Mouse (Mus musculus): ENCODE measurements around the gene Slc9a3r1. TPM values are rescaled to one million over a fixed set of nuclear protein-coding genes. Genes with fewer than 3 reads are reported as not detected.

The Slc9a3r1 gene
- polyA plus RNA-seq, 1 experiment from 2014 or later = 56.9 TPM

GRCm38 (mm10) chr11:115138597-115139262 is 24.4 kb upstream of the Slc9a3r1 start:
- Histone ChIP-seq H3K4me3 (ENCODE audit: low read depth, low read length) (no peak overlapping the region), H3K27ac (ENCODE audit: low read length) (no peak overlapping the region), H3K36me3 (ENCODE audit: insufficient read depth, low read length) (no peaks in the 10 kb centered on the region), H3K9ac (replicated peaks; ENCODE audit: low read depth) (no peak overlapping the region), H3K9me3 (ENCODE audit: low read length) (no peaks in the 10 kb centered on the region), H3K27me3 (replicated peaks; ENCODE audit: insufficient read depth, low read length) (no peaks in the 10 kb centered on the region), H3K4me2 (replicated peaks; ENCODE audit: low read depth, low read length) (no peak overlapping the region), H3K4me1 (ENCODE audit: insufficient read depth, low read depth, low read length) (no peaks in the 10 kb centered on the region)
- peak; percentile 52 for DNase-seq (ENCODE audit: low spot score)
- TF ChIP-seq CTCF (IDR thresholded peaks at IDR 0.05) (no peak), EP300 (IDR thresholded peaks at IDR 0.05) (0 out of 2 replicates have a peak, but pooled peaks have one; percentile 8)
- peak; percentile 57 for ATAC-seq
- WGBS = 67% methylated on average over 5 of the region's 5 CpGs

GRCm38 (mm10) chr11:115141970-115142369 is 21.2 kb upstream of the Slc9a3r1 start:
- H3K36me3 ChIP-seq (ENCODE audit: insufficient read depth, low read length) = no peaks in the 10 kb centered on the region
- no peaks in the 10 kb centered on the region for H3K9me3 ChIP-seq (ENCODE audit: low read length)
- no peaks in the 10 kb centered on the region for H3K27me3 ChIP-seq (replicated peaks; ENCODE audit: insufficient read depth, low read length)
- ATAC-seq = no peak
- H3K4me3 ChIP-seq (ENCODE audit: low read depth, low read length) = no peak overlapping the region
- no peak overlapping the region for H3K9ac ChIP-seq (replicated peaks; ENCODE audit: low read depth)
- H3K27ac ChIP-seq (ENCODE audit: low read length) = no peak overlapping the region
- H3K4me2 ChIP-seq (replicated peaks; ENCODE audit: low read depth, low read length) = no peak overlapping the region
- no peak for DNase-seq (ENCODE audit: low spot score)
- no peaks in the 10 kb centered on the region for H3K4me1 ChIP-seq (ENCODE audit: insufficient read depth, low read depth, low read length)
- TF ChIP-seq CTCF (IDR thresholded peaks at IDR 0.05) (no peak), EP300 (IDR thresholded peaks at IDR 0.05) (no peak)
- WGBS = 80% methylated on average over 2 of the region's 2 CpGs

- Histone ChIP-seq H3K27ac (ENCODE audit: low read length) (no peak overlapping the region), H3K9ac (replicated peaks; ENCODE audit: low read depth) (no peak overlapping the region), H3K9me3 (ENCODE audit: low read length) (peaks cover 5% of the 10 kb centered on the region; the same call in 1 of the 2 replicates), H3K4me1 (ENCODE audit: insufficient read depth, low read depth, low read length) (no peaks in the 10 kb centered on the region), H3K4me3 (ENCODE audit: low read depth, low read length) (no peak overlapping the region), H3K27me3 (replicated peaks; ENCODE audit: insufficient read depth, low read length) (no peaks in the 10 kb centered on the region), H3K36me3 (ENCODE audit: insufficient read depth, low read length) (no peaks in the 10 kb centered on the region), H3K4me2 (replicated peaks; ENCODE audit: low read depth, low read length) (no peak overlapping the region)
- WGBS = 83% methylated on average over 4 of the region's 4 CpGs
- DNase-seq (ENCODE audit: low spot score) (no peak), ATAC-seq (no peak)
- TF ChIP-seq CTCF (IDR thresholded peaks at IDR 0.05) (no peak), EP300 (IDR thresholded peaks at IDR 0.05) (no peak)
These were observed 15.3 kb upstream of the Slc9a3r1 start for GRCm38 (mm10) chr11:115147813-115148212.

GRCm38 (mm10) chr11:115150741-115151254 is 12.3 kb upstream of the Slc9a3r1 start:
- TF ChIP-seq CTCF (IDR thresholded peaks at IDR 0.05) (no peak), EP300 (IDR thresholded peaks at IDR 0.05) (no peak)
- no peaks in the 10 kb centered on the region for H3K36me3 ChIP-seq (ENCODE audit: insufficient read depth, low read length)
- no peak overlapping the region for H3K27ac ChIP-seq (ENCODE audit: low read length)
- 44% methylated on average over 6 of the region's 6 CpGs for WGBS
- H3K9me3 ChIP-seq (ENCODE audit: low read length) = peaks cover 5% of the 10 kb centered on the region; the same call in 1 of the 2 replicates
- no peak overlapping the region for H3K4me2 ChIP-seq (replicated peaks; ENCODE audit: low read depth, low read length)
- H3K4me1 ChIP-seq (ENCODE audit: insufficient read depth, low read depth, low read length) = no peaks in the 10 kb centered on the region
- no peak overlapping the region for H3K9ac ChIP-seq (replicated peaks; ENCODE audit: low read depth)
- 0 out of 2 replicates have a peak, but pooled peaks cover 6% of the 10 kb centered on the region for H3K27me3 ChIP-seq (replicated peaks; ENCODE audit: insufficient read depth, low read length)
- no peak overlapping the region for H3K4me3 ChIP-seq (ENCODE audit: low read depth, low read length)
- DNase-seq (ENCODE audit: low spot score) = no peak
- ATAC-seq = no peak

- 0 out of 2 replicates have a peak, but pooled peaks cover 6% of the 10 kb centered on the region for H3K27me3 ChIP-seq (replicated peaks; ENCODE audit: insufficient read depth, low read length)
- DNase-seq (ENCODE audit: low spot score) (peak; percentile 75), ATAC-seq (peak; percentile 64)
- H3K4me1 ChIP-seq (ENCODE audit: insufficient read depth, low read depth, low read length) = no peaks in the 10 kb centered on the region
- WGBS = 6% methylated on average over 15 of the region's 15 CpGs
- H3K4me3 ChIP-seq (ENCODE audit: low read depth, low read length) = peak overlapping the region; percentile 16
- TF ChIP-seq EP300 (IDR thresholded peaks at IDR 0.05) = no peak
- TF ChIP-seq CTCF (IDR thresholded peaks at IDR 0.05) = no peak
- no peak overlapping the region for H3K27ac ChIP-seq (ENCODE audit: low read length)
- peaks cover 5% of the 10 kb centered on the region; the same call in 1 of the 2 replicates for H3K9me3 ChIP-seq (ENCODE audit: low read length)
- no peaks in the 10 kb centered on the region for H3K36me3 ChIP-seq (ENCODE audit: insufficient read depth, low read length)
- no peak overlapping the region for H3K9ac ChIP-seq (replicated peaks; ENCODE audit: low read depth)
- peak overlapping the region; percentile 46 for H3K4me2 ChIP-seq (replicated peaks; ENCODE audit: low read depth, low read length)
These were observed 11.2 kb upstream of the Slc9a3r1 start for GRCm38 (mm10) chr11:115151755-115152429.

- DNase-seq (ENCODE audit: low spot score) (no peak), ATAC-seq (no peak)
- WGBS = 73% methylated on average over 9 of the region's 9 CpGs
- H3K9ac ChIP-seq (replicated peaks; ENCODE audit: low read depth) = no peak overlapping the region
- no peaks in the 10 kb centered on the region for H3K4me1 ChIP-seq (ENCODE audit: insufficient read depth, low read depth, low read length)
- H3K27me3 ChIP-seq (replicated peaks; ENCODE audit: insufficient read depth, low read length) = 0 out of 2 replicates have a peak, but pooled peaks cover 6% of the 10 kb centered on the region
- H3K36me3 ChIP-seq (ENCODE audit: insufficient read depth, low read length) = no peaks in the 10 kb centered on the region
- no peak for TF ChIP-seq CTCF (IDR thresholded peaks at IDR 0.05)
- no peak for TF ChIP-seq EP300 (IDR thresholded peaks at IDR 0.05)
- no peak overlapping the region for H3K27ac ChIP-seq (ENCODE audit: low read length)
- H3K4me3 ChIP-seq (ENCODE audit: low read depth, low read length) = no peak overlapping the region
- H3K4me2 ChIP-seq (replicated peaks; ENCODE audit: low read depth, low read length) = no peak overlapping the region
- H3K9me3 ChIP-seq (ENCODE audit: low read length) = peaks cover 5% of the 10 kb centered on the region; the same call in 1 of the 2 replicates
These were observed 10.1 kb upstream of the Slc9a3r1 start for GRCm38 (mm10) chr11:115153088-115153487.

All from lung, postnatal 0 days (tissue).